Mouse (Mus musculus) lung, postnatal 0 days (tissue): ENCODE measurements around the gene Htr2c.

Source experiments
- CTCF ChIP-seq: IDR thresholded peaks from 2 replicates; pipeline ENCODE4 v1.5.1; 2016; ENCODE audit warnings: antibody characterized with exemption, mild to moderate bottlenecking
- EP300 ChIP-seq: IDR thresholded peaks from 2 replicates; pipeline ENCODE4 v1.6.1; 2016; ENCODE audit warnings: antibody characterized with exemption, mild to moderate bottlenecking, control low read depth

GRCm38 (mm10) chrX:146979931-146980330 lies 17.6 kb downstream of the Htr2c start:
- TF ChIP-seq EP300 (no peak), CTCF (peak; percentile 61)
